Mouse (Mus musculus) bone marrow, adult 2 months (tissue): ENCODE measurements around the gene Ccdc71.

Experiments used
- CTCF ChIP-seq: fragments of 200-500 bp; IDR thresholded peaks from 2 replicates; pipeline ENCODE4 v1.5.1; 2011; ENCODE audit warnings: low read length, control low read depth; ENCODE audit not compliant: control insufficient read depth, insufficient read depth
- POLR2A ChIP-seq: fragments of 200-500 bp; IDR thresholded peaks from 2 replicates; pipeline ENCODE4 v1.6.1; 2011; ENCODE audit warnings: low read depth, mild to moderate bottlenecking, control low read depth, low read length, borderline replicate concordance; ENCODE audit not compliant: control insufficient read depth

DNA sequence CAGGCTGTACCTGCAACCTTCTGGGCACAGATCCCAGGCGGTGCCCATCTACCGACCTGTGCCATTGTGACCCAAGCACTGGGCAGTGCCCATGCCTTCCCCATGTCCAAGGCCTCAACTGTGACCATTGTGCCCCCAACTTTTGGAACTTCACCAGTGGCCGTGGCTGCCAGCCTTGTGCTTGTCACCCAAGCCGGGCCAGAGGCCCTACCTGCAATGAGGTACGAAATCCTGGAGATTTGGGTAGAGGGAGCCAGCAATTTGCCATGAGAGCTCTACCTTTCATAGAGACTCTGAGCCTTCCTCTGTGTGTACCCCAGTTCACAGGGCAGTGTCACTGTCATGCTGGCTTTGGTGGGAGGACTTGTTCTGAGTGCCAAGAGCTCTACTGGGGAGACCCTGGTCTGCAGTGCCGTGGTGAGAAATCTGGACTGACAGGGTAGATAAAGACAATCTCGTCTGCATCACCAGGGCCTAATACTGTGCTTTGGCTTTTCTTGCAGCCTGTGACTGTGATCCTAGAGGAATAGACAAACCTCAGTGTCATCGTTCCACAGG, 26.7 kb downstream of the Ccdc71 start:
- TF ChIP-seq CTCF, result no peak
- TF ChIP-seq POLR2A, result no peak
